Mouse (Mus musculus): Measurements from ENCODE around the gene Trim41.

DNA sequence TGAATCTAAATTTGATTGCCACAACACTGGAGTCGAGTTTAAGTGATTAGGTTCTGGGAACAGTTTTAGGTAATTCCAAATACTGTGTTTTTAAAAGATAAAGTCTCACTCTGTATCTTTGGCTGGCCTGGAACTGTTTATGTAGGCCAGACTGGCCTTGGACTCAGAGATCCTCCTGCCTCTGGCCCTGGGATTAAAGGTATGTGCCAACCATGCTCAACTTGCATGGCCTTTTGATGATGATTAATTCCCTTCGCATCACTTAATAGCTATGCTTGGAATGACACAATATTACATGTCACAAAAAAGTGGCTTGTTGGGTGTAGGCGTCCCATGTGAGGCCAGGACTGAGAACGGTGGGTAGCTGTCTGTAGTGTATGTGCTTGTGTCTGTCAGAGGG is 35.0 kb upstream of the Trim41 start:
- TF ChIP-seq EP300 (IDR thresholded peaks at IDR 0.05; ENCODE audit: insufficient read depth, low read depth, low read length) (no peak), CTCF (IDR thresholded peaks at IDR 0.05; ENCODE audit: low read depth, low read length) (no peak)

Measured in ES-Bruce4 (cell line).